Mouse (Mus musculus): Measurements from ENCODE around the gene Ppp2r2c.

- no peak for TF ChIP-seq POLR2A (IDR thresholded peaks at IDR 0.05; ENCODE audit: borderline replicate concordance, extremely low read depth, low read depth, low read length)
- TF ChIP-seq CTCF (IDR thresholded peaks at IDR 0.05; ENCODE audit: insufficient read depth, low read length), result no peak
Measured at GRCm38 (mm10) chr5:36935486-36936473, 67.5 kb downstream of the Ppp2r2c start.

All from lung, adult 2 months (tissue).